Mouse (Mus musculus) stomach, postnatal 0 days (tissue): Measurements from ENCODE around the gene Picalm.

ENCODE experiments used
- CTCF ChIP-seq: IDR thresholded peaks from 2 replicates; pipeline ENCODE4 v1.5.1; 2016; ENCODE audit warnings: antibody characterized with exemption, low read depth, mild to moderate bottlenecking, moderate library complexity
- EP300 ChIP-seq: optimal IDR thresholded peaks from 2 replicates; pipeline ENCODE3; 2016; ENCODE audit warnings: antibody characterized with exemption

DNA sequence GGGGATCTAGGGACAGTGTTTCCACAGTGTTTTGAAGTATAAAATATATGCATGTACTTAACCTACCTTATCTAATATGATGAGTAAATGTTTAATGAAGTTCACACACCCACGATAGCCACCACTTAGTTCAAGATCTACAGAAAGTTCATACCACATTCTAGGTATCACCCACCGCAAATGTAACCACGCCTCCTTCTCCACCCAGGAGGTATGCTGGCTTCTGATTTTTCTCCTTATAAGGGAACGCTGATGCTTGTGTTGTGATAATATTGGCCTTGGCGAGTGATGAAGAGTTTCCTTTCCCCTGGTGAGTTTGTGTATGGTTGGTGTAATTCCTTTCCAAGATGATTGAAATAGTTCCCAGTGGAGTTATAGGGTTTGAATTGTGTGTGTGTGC is 88.1 kb downstream of the Picalm start:
- TF ChIP-seq CTCF = no peak
- no peak for TF ChIP-seq EP300
